Mouse (Mus musculus): ENCODE results near the gene Spns2.

Spns2 gene

DNA sequence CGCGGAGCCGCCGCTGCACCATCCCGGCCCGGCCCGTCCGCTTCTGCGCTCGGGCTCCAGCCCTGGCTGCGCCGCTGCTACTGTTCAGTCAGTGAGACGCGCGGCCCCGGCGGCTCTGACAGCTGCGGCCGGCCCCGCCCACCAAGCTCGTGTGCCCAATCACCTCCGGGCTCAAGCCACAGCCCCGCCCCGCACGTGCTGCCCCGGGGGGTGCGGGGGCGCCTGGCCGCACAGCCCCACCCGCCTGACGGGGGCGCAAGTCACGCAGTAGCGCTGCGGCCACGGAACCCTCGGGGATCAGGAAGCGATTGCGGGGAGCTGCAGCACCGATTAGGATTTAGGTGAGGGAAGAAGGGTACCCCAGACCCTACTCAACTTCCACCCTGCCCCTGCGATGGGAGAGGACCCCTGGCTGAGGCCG is at the start of gene Spns2:
Gene Spns2 (minus strand): TSS at position 24 of the 421 bp plus-strand sequence.
- DNase-seq = peak; percentile 93 to 96

GRCm38 (mm10) chr11:72538811-72539210 is 49.1 kb upstream of the Spns2 start:
- no peak for DNase-seq

GRCm38 (mm10) chr11:72538037-72538755 is 48.5 kb upstream of the Spns2 start:
- peak; percentile 40 to 55 for DNase-seq

DNA sequence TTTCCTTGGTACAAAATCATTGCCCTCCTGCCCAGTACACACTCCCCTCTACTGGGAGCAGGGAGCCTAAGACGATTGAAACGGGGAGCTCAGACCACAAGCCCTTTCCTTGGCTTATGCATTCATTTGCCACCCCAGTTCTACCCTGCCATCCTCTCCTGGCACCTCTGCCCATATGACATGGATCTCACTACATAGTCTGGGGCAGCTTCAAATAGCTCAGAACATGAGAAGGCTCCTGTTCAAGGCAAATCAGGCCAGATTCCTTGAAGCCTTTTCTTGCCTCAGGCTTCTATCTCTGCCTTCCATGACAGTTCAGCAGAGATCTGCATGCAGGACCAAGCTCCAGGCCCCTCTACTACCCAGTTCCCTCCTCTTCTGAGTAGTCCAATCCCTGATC is 47.8 kb upstream of the Spns2 start:
- no peak for DNase-seq

DNA sequence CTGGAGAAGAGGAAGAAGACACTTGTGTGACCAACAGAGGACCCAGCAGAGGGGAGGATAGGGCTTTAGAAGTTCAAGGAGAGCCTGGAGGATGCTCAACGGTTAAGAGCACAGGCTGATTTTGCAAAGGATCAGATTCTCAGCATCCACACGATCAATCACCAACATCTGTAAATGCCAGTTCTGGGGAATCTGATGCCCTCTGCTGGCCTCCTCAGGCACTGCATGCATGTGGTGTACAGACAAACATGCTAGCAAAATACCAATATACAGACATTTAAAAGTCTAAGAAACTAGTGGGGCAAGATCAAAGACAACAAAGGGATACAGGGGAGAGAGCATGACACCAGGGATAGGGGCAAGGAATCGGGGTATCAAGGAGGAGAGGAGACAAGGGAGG is 45.8 kb upstream of the Spns2 start:
- DNase-seq = peak; percentile 36 to 38

GRCm38 (mm10) chr11:72532890-72533289 is 43.2 kb upstream of the Spns2 start:
- DNase-seq = no peak

GRCm38 (mm10) chr11:72531632-72532031 is 41.9 kb upstream of the Spns2 start:
- peak; percentile 24 to 35 for DNase-seq

- no peak for DNase-seq
These were observed 41.4 kb upstream of the Spns2 start for GRCm38 (mm10) chr11:72531144-72531543.

- no peak for DNase-seq
These were observed 36.5 kb upstream of the Spns2 start for GRCm38 (mm10) chr11:72526190-72526589.

DNA sequence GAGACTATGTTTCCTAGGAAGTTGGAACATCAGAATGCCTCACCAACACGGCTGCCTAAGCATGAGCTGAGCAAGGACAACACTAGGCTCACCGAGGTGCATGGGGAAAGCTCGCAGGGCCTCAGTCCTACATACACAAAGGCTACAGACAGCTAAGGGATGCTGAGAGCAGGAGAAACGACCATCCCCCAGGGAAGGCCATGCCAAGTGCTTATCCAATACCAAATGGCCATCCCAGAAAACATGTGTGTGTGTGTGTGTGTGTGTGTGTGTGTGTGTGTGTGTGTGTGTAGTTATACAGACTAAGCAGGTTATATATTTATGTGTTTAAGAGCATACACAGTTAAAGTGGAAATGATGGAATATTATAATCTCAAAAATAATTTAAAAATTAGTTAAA is 34.0 kb upstream of the Spns2 start:
- DNase-seq = no peak

GRCm38 (mm10) chr11:72522616-72523041 is 32.9 kb upstream of the Spns2 start:
- peak; percentile 55 to 60 for DNase-seq

DNA sequence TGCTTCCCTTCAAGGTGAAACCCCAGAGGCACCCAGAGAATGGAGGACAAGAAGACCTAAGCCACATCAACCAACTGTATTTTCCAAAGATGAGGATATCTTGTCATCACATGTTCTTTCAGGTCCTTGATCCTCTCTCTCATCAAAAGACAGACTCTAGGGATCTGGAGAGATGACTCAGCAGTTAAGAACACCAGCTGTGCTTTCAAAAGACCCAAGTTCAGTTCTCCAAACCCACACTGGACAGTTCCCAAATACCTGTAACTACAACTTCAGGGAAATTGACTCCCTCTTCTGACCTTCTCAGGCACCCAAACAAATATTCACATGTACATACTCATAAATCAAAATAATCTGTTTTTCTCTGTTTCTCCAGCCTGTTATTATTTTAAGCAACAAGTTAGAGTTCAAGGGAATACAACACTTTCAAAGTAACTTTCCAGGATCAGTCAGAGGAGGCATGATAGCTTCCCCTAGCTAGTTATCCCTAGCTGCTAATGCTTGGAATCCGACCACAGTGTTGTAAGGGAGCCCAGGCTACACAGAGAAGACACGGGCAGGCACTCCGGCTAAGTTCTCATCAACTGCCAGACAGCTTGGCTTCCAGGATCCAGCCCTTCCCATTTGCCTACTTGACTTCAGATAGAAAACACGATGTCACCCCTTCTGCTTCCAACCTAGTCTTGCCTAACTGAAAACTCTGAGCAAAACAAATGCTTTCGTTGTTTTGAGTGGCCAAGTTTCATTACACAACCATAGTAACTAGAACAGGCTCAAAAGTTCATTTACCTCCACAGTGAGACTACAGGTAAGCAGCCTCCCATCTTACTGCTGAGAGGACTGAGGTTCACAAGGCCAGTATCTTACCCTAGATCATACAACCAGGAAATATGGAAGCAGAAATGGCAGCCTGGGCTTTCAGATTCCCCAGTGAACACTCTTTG is 32.2 kb upstream of the Spns2 start:
- DNase-seq = no peak

DNA sequence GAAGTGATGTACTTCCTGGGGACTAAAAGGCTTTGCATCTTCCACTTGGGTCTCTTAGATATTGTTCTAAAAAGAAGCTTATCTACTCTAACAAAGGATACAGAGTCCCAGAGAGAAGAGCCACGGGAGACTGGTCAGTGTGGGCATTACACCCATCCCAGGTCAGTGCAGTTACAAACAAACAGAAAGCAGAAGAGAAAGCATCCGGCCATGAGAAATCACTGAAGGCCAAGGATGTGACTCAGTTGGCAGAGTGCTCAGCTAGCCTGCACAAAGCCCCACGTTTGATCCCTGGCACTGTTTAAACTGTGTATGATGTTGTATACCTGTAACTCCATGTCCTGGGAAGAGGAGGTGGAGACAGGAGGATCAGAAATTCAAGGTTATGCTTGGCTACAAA is 30.2 kb upstream of the Spns2 start:
- no peak for DNase-seq

DNA sequence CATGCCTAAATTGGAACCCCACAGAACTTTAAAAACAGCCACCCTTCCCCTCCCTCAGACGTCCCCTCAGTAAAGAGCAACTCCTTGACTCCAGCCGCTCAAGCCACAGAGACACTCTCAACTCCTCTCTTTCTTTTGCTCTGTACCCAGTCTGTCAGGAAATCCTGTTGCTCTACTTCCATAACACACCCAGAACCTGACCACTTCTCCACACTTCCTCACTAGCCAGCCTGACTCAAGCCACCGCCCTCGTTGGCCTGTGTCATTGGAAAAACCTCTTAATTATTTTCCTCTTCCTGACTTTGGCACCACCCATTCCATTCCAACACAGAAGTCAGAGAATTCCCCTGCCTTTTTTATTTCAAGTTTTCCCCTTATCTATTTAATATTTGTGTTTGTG is 29.5 kb upstream of the Spns2 start:
- no peak for DNase-seq

- DNase-seq = no peak
These were observed 28.7 kb upstream of the Spns2 start for GRCm38 (mm10) chr11:72518449-72518848.

DNA sequence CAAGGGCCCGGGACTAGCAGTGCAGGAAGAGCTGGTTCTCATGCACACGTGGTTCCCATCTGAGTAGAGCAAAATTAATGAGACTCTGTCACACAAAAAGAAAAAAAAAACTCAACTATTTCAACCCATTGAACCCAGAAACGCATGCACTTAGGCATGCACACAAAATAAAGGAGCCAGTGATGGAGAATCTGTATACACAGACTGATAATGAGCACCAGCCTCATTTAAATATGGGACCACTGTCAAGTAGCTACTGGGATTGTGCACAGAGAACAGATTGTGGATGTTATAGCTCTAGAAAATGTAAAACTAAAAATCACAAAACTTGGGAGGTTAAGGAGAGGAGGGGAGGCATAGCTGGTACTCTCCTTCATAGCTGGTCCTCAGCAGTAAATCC is 25.3 kb upstream of the Spns2 start:
- no peak for DNase-seq

- DNase-seq = no peak
These were observed 18.9 kb upstream of the Spns2 start for GRCm38 (mm10) chr11:72508651-72509050.

- no peak for DNase-seq
These were observed 17.9 kb upstream of the Spns2 start for GRCm38 (mm10) chr11:72507651-72508050.

- peak; percentile 21 to 46 for DNase-seq
These were observed 14.5 kb upstream of the Spns2 start for GRCm38 (mm10) chr11:72504016-72504797.

DNA sequence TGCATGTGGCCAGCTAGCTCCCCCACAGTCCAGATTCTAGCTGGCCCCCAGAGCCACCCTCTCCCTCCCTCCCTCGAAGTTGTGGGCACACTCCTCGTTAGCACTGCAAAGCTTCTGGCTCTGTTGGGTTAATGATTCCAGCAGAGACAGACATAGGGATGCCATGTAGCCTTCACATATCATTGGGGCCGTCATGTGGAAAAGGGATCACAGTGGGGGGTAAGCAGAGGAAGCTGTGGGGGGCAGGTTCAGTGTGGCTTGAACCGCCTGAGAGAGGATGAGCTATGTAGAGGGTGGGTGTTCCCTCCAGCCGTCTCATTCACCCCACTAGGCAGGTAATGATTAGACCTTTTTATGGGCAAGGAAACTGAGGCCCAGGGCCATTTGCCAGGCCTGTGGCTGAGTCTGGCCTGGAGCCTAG is 13.8 kb upstream of the Spns2 start:
- peak; percentile 65 to 78 for DNase-seq

- peak; percentile 23 to 38 for DNase-seq
These were observed 12.5 kb upstream of the Spns2 start for GRCm38 (mm10) chr11:72502236-72502635.

GRCm38 (mm10) chr11:72501426-72502002 is 11.8 kb upstream of the Spns2 start:
- DNase-seq = no peak

DNA sequence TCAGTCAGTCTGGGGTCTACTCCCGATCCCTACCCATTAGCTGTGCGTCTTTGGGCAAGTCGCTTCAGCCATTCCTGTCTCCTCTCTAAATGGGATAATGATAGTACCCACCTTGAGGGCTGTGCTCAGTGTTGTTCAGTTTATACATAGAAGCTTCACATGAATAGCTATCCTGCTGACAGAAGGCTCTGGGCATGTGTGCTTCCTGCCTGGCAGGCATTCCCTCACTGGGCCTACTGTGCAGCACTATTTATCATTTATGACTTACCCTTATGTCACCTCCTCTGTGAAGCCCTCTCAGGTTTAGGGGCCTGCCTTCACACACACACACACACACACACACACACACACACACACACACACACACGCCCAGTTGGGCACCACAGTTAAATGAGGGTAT is 10.4 kb upstream of the Spns2 start:
- DNase-seq = no peak
